Mouse (Mus musculus): Measurements from ENCODE around the gene Fto.

GRCm38 (mm10) chr8:91571978-91572377 lies 258.7 kb downstream of the Fto start:
- TF ChIP-seq CTCF (IDR thresholded peaks at IDR 0.05; ENCODE audit: extremely low read depth, insufficient read depth, low read length) (no peak), POLR2A (IDR thresholded peaks at IDR 0.05; ENCODE audit: extremely low read depth, insufficient read depth, low read length) (no peak)
